Mouse (Mus musculus) cortical plate, adult 2 months (tissue): Measurements from ENCODE around the gene Zfp652.

ENCODE experiments used
- CTCF ChIP-seq: fragments of 200-500 bp; IDR thresholded peaks from 2 replicates; pipeline ENCODE4 v1.5.1; 2011; ENCODE audit warnings: mild to moderate bottlenecking, control low read depth, low read length; ENCODE audit not compliant: insufficient read depth; ENCODE audit errors: extremely low read depth
- POLR2A ChIP-seq: fragments of 200-500 bp; IDR thresholded peaks from 2 replicates; pipeline ENCODE4 v1.6.1; 2011; ENCODE audit warnings: mild to moderate bottlenecking, low read length, control low read depth; ENCODE audit not compliant: insufficient read depth; ENCODE audit errors: extremely low read depth

GRCm38 (mm10) chr11:95841498-95841830 is 129.0 kb downstream of the Zfp652 start:
- TF ChIP-seq CTCF (no peak), POLR2A (no peak)
